Mouse (Mus musculus): ENCODE measurements around the gene 1700009N14Rik. TPM values are rescaled to one million over a fixed set of nuclear protein-coding genes. Genes with fewer than 3 reads are reported as not detected.

1700009N14Rik gene
- polyA plus RNA-seq (2012; rRNA removed), result not detected in 2 replicates

GRCm38 (mm10) chr4:39450069-39450468, at the start of gene 1700009N14Rik:
1700009N14Rik (plus strand) TSS chr4:39450295.

